Mouse (Mus musculus) skeletal muscle tissue, postnatal 0 days (tissue): ENCODE results near the gene Pramef20. TPM values are rescaled to one million over a fixed set of nuclear protein-coding genes. Genes with fewer than 3 reads are reported as not detected.

ENCODE experiments used
- polyA plus RNA-seq: library from polyadenylated mRNA; unstranded; fragments of >200 nt; fragmentation: Nextera tagmentation; extraction: Ambion mirVana; gene quantifications from 2 replicates; pipeline ENCODE4 v1.2.1, GENCODE M21; 2015

Gene Pramef20
- polyA plus RNA-seq, result not detected in 2 replicates

GRCm38 (mm10) chr4:144377911-144378310 lies at the start of gene Pramef20:
TSS of gene Pramef20 (minus strand) at chr4:144377933.

DNA sequence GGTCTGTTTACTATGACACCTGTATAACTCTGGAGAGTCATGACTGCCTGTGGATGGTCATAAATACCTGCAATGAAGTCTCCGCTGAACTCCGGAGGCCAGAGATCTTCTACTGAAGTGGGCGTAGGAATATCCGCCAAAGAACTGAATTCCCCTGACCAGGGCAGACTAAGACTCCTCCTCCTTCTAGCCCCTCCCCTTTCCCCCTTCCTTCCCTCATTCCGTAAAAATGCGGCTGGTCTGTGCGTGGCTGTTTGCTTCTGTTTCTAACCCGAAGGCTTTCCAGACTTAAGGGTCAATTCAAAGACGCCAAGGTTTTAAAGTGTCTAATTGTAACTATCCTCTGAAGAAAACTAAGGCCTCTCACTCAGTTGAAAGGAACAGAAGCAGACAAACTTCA lies 30.6 kb upstream of the Pramef20 start, which contains the start of gene Pramef12:
Gene Pramef12 (minus strand): TSS at position 175 of the 400 bp plus-strand sequence.

GRCm38 (mm10) chr4:144357642-144358041 lies 20.1 kb downstream of the Pramef20 start, which contains the start of gene Gm13119:
TSS of gene Gm13119 (plus strand) at chr4:144357942.

DNA sequence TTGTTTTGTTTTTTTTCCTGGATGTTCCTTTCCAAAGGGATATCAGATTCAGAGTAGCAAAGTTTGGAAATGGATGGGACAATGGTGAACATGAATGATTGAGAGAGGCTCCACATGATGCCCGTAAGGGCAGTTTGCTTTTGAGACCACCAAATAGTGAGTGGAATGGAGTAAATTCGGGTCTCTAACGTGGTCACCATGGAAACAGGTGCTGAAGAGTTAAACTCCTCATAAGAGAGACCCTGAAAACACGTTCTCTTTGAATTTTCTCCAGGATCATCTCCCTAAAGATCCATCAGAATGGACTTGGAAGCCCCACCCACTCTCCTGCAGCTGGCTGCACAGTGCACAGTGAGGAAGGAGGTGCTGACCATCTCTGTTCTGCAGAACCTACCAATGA lies 47.8 kb downstream of the Pramef20 start, which contains the start of gene Gm13128:
Gene Gm13128 (plus strand): TSS at position 301 of the 400 bp plus-strand sequence.

Other genes with a start within 250 kb of the Pramef20 start
- gene Oog3, start 215.3 kb downstream of the Pramef20 start, polyA plus RNA-seq, result not detected in 2 replicates
- gene Oog2, start 187.2 kb downstream of the Pramef20 start, polyA plus RNA-seq, result not detected in 2 replicates
- not detected in 2 replicates for gene C87977, start 164.6 kb downstream of the Pramef20 start, polyA plus RNA-seq
- not detected in 2 replicates for gene Pramel5, start 97.4 kb downstream of the Pramef20 start, polyA plus RNA-seq
- not detected in 2 replicates for gene Gm13128, start 47.7 kb downstream of the Pramef20 start, polyA plus RNA-seq
- not detected in 2 replicates for gene Gm13119, start 20.0 kb downstream of the Pramef20 start, polyA plus RNA-seq
- 0.06 TPM in 1 of 2 replicates, not detected in the other for gene Pramef12, start 30.5 kb upstream of the Pramef20 start, polyA plus RNA-seq
- not detected in 2 replicates for gene 1700012P22Rik, start 60.8 kb upstream of the Pramef20 start, polyA plus RNA-seq
- not detected in 2 replicates for gene Gm9944, start 75.4 kb upstream of the Pramef20 start, polyA plus RNA-seq
- gene Aadacl3, start 85.8 kb upstream of the Pramef20 start, polyA plus RNA-seq, result not detected in 2 replicates
- gene 9430007A20Rik, start 141.9 kb upstream of the Pramef20 start, polyA plus RNA-seq, result not detected in 2 replicates
- gene Gm13124, start 187.2 kb upstream of the Pramef20 start, polyA plus RNA-seq, result not detected in 2 replicates
- gene Aadacl4, start 235.8 kb upstream of the Pramef20 start, polyA plus RNA-seq, result not detected in 2 replicates